Mouse (Mus musculus) MEL (cell line): ENCODE data around the gene Dvl2. TPM values are rescaled to one million over a fixed set of nuclear protein-coding genes. Genes with fewer than 3 reads are reported as not detected.

Experiments used
- DNase-seq: peaks from one replicate; pipeline ENCODE4 v3.0.0; 2011; ENCODE audit warnings: low read depth, low spot score
- H3K27ac ChIP-seq: 2 replicates; pipeline ENCODE4 v1.5.1; 2012; ENCODE audit warnings: low read depth, mild to moderate bottlenecking, control low read depth, low read length, moderate library complexity; ENCODE audit not compliant: control insufficient read depth
- H3K27me3 ChIP-seq, 2 experiments: fragments of 150-350 bp in 1 of 2; sonication (generic) in 1 of 2; 2 replicates each; pipeline ENCODE4 v1.6.1; 2012; ENCODE audit warnings: low read length in 2 of 2, mild to moderate bottlenecking in 2 of 2, improper control_type of control experiment in 1 of 2, moderate library complexity in 1 of 2; ENCODE audit not compliant: insufficient read depth in 2 of 2, control insufficient read depth in 1 of 2
- H3K36me3 ChIP-seq, 2 experiments: 2 replicates each; pipeline ENCODE4 v1.6.1; 2012 to 2014; ENCODE audit warnings: low read length in 2 of 2, improper control_type of control experiment in 1 of 2, inconsistent platforms in 1 of 2, mild to moderate bottlenecking in 1 of 2; ENCODE audit not compliant: insufficient read depth in 2 of 2, control insufficient read depth in 1 of 2
- H3K4me1 ChIP-seq, 2 experiments: fragments of 150-350 bp in 1 of 2; sonication (generic) in 1 of 2; 2 replicates each; pipeline ENCODE4 v1.6.1; 2012; ENCODE audit warnings: low read length in 2 of 2, improper control_type of control experiment in 1 of 2, mild to moderate bottlenecking in 1 of 2; ENCODE audit not compliant: insufficient read depth in 2 of 2, control insufficient read depth in 1 of 2
- H3K4me3 ChIP-seq, 2 experiments: fragments of 150-350 bp in 1 of 2; sonication (generic) in 1 of 2; 2 replicates each; pipeline ENCODE4 v1.5.1; 2012; ENCODE audit warnings: low read depth in 2 of 2, low read length in 2 of 2, mild to moderate bottlenecking in 2 of 2, moderate library complexity in 2 of 2, control low read depth in 1 of 2, improper control_type of control experiment in 1 of 2; ENCODE audit not compliant: control insufficient read depth in 1 of 2, insufficient read depth in 1 of 2
- H3K79me2 ChIP-seq: 2 replicates; pipeline ENCODE4 v1.6.1; 2012; ENCODE audit warnings: mild to moderate bottlenecking, low read length, moderate library complexity; ENCODE audit not compliant: control insufficient read depth, poor library complexity, insufficient read depth
- H3K9ac ChIP-seq: 2 replicates; pipeline ENCODE4 v1.6.1; 2012; ENCODE audit warnings: low read depth, mild to moderate bottlenecking, control low read depth, low read length, moderate library complexity; ENCODE audit not compliant: control insufficient read depth, poor library complexity, severe bottlenecking
- H3K9me3 ChIP-seq: fragments of 150-350 bp; sonication (generic); replicated peaks from 2 replicates; pipeline ENCODE4 v1.6.1; 2012; ENCODE audit warnings: mild to moderate bottlenecking, low read length, improper control_type of control experiment, moderate library complexity; ENCODE audit not compliant: insufficient read depth
- CHD1 ChIP-seq: IDR thresholded peaks from 2 replicates; pipeline ENCODE4 v1.6.1; 2012; ENCODE audit warnings: low read depth, mild to moderate bottlenecking, inconsistent platforms, low read length, improper control_type of control experiment
- CHD2 ChIP-seq: IDR thresholded peaks from 2 replicates; pipeline ENCODE4 v1.6.1; 2011; ENCODE audit warnings: low read length, improper control_type of control experiment
- CTCF ChIP-seq, 3 experiments: IDR thresholded peaks in 2 of 3; conservative IDR thresholded peaks in 1 of 3; 2 replicates each; pipeline ENCODE4 v1.5.1; 2011 to 2012; ENCODE audit warnings: low read length in 3 of 3, low read depth in 2 of 3, mild to moderate bottlenecking in 2 of 3, improper control_type of control experiment in 1 of 3, inconsistent platforms in 1 of 3, mixed read lengths in 1 of 3, moderate library complexity in 1 of 3; ENCODE audit not compliant: control insufficient read depth in 1 of 3, insufficient read depth in 1 of 3, poor library complexity in 1 of 3, severe bottlenecking in 1 of 3
- ELF1 ChIP-seq: IDR thresholded peaks from 2 replicates; pipeline ENCODE4 v1.6.1; 2014; ENCODE audit warnings: low read depth, mild to moderate bottlenecking, inconsistent platforms, low read length, improper control_type of control experiment, moderate library complexity
- EP300 ChIP-seq, 2 experiments: IDR thresholded peaks; 2 replicates each; pipeline ENCODE4 v1.6.1; 2011; ENCODE audit warnings: improper control_type of control experiment in 2 of 2, low read length in 2 of 2, low read depth in 1 of 2, mild to moderate bottlenecking in 1 of 2
- ETS1 ChIP-seq: IDR thresholded peaks from 2 replicates; pipeline ENCODE4 v1.6.1; 2012; ENCODE audit warnings: low read depth, mild to moderate bottlenecking, inconsistent platforms, low read length, improper control_type of control experiment, moderate library complexity
- MAZ ChIP-seq: IDR thresholded peaks from 2 replicates; pipeline ENCODE4 v1.6.1; 2012; ENCODE audit warnings: low read depth, mild to moderate bottlenecking, inconsistent platforms, low read length, improper control_type of control experiment
- NRF1 ChIP-seq: IDR thresholded peaks from 2 replicates; pipeline ENCODE4 v1.6.1; 2014; ENCODE audit warnings: low read depth, mild to moderate bottlenecking, inconsistent platforms, low read length, improper control_type of control experiment, moderate library complexity; ENCODE audit not compliant: poor library complexity, insufficient read depth, severe bottlenecking
- POLR2AphosphoS2 ChIP-seq: IDR thresholded peaks from 2 replicates; pipeline ENCODE4 v1.6.1; 2011; ENCODE audit warnings: low read length, improper control_type of control experiment
- POLR2AphosphoS5 ChIP-seq: IDR thresholded peaks from 2 replicates; pipeline ENCODE4 v1.6.1; 2012; ENCODE audit warnings: low read depth, borderline replicate concordance, mild to moderate bottlenecking, inconsistent platforms, low read length, moderate library complexity, mixed read lengths
- RAD21 ChIP-seq: IDR thresholded peaks from 2 replicates; pipeline ENCODE4 v1.6.1; 2011; ENCODE audit warnings: mild to moderate bottlenecking, low read depth, low read length, improper control_type of control experiment
- RCOR1 ChIP-seq: IDR thresholded peaks from 2 replicates; pipeline ENCODE4 v1.6.1; 2012; ENCODE audit warnings: low read depth, mild to moderate bottlenecking, inconsistent platforms, low read length, improper control_type of control experiment
- SIN3A ChIP-seq: IDR thresholded peaks from 2 replicates; pipeline ENCODE4 v1.6.1; 2012; ENCODE audit warnings: low read length, improper control_type of control experiment, inconsistent platforms
- SMC3 ChIP-seq: IDR thresholded peaks from 2 replicates; pipeline ENCODE4 v1.6.1; 2011; ENCODE audit warnings: low read depth, low read length, improper control_type of control experiment
- TCF12 ChIP-seq: IDR thresholded peaks from 2 replicates; pipeline ENCODE4 v1.6.1; 2014; ENCODE audit warnings: low read depth, mild to moderate bottlenecking, inconsistent platforms, low read length, improper control_type of control experiment, moderate library complexity
- UBTF ChIP-seq: IDR thresholded peaks from 2 replicates; pipeline ENCODE4 v1.6.1; 2012; ENCODE audit warnings: low read depth, mild to moderate bottlenecking, inconsistent platforms, low read length, improper control_type of control experiment, moderate library complexity, borderline replicate concordance; ENCODE audit not compliant: insufficient read depth
- USF1 ChIP-seq: IDR thresholded peaks from 2 replicates; pipeline ENCODE4 v1.6.1; 2014; ENCODE audit warnings: low read depth, mild to moderate bottlenecking, inconsistent platforms, low read length, improper control_type of control experiment, moderate library complexity
- polyA plus RNA-seq, 2 experiments: library from polyadenylated mRNA; stranded (reverse) in 1 of 2; unstranded in 1 of 2; fragments of >175 nt in 1 of 2; fragments of >200 nt in 1 of 2; gene quantifications; 2 replicates each; pipeline versions ENCODE4 v1.2.1 to v1.2.4; 2012; ENCODE audit warnings: low replicate concordance in 2 of 2, low read depth in 1 of 2; ENCODE audit not compliant: insufficient read length in 2 of 2, insufficient read depth in 1 of 2, missing spikeins in 1 of 2
- total RNA-seq: library from RNA; depleted of rRNA; stranded (reverse); fragments of 300-350 nt; gene quantifications from 2 replicates; pipeline ENCODE4 v1.2.3, GENCODE M21; 2012

Gene Dvl2
- total and polyA plus RNA-seq, 3 experiments, result 38.5 to 40.1 TPM; not detected in 1

DNA sequence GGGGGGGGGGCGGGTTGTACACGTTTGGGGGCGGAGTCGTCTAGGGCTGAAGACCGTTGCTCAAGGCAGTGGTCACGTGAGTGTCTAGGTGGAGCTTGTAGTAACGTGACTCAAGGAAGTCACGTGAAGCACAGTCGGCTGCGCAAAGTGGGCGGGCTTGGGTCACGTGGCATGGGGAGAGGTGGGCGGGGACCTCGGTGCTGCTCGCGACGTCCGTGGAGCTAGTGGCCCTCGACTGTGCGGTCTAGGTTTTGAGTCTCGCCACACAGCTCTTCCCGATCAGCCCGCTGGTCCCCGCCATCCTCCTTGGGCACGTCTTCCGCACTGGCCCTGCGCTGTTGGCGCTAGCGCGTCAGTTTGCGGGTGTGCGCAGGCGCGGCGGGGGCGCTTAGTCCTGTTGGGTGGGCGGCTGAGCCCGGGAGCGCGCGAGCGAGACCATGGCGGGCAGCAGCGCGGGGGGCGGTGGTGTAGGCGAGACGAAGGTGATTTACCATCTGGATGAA is at the start of gene Dvl2 (continued):
- TF ChIP-seq POLR2AphosphoS2 (peak; percentile 98), EP300 (IDR thresholded peaks at IDR 0.05; ENCODE audit: low read depth in 1 of 2, low read length in 2 of 2) (peak in 1 of 2 experiments; percentile 64; a peak in 2 of 4 replicates), SMC3 (no peak)

DNA sequence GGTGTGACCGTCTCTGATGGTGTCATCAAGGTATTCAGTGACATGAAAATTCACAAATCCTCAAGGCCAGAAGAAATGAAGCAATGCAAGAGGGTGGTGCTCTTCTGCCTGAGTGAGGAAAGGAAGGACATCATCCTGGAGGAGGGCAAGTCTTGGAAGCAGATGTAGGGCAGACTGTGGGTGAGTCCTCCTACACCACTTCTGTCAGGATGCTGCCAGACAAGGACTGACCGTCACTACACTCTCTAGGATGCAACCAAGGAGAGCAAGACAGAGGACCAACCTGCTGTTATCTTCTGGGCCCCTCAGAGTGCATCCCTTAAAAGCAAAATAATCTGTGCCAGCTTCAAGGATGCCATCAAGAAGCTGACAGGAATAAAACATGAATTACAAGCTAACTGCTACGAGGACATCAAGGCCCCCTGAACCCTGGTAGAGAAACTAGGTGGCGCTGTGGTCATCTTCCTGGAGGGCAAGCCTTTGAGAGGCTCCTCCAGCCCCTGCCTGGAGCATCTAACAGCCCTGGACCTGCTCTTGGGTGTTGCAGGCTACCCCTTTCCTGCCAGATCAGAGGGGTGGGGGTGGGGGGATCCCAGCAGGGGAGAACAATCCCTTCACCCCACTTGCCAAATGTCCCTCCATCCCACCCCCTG is 49.5 kb upstream of the Dvl2 start:
- H3K79me2 ChIP-seq, result no peaks in the 10 kb centered on the region
- peak; percentile 46 for DNase-seq
- peak; percentile 19 for TF ChIP-seq RAD21
- TF ChIP-seq CTCF (IDR thresholded peaks at IDR 0.05 in 2 of 3, conservative IDR thresholded peaks at IDR 0.05 in 1 of 3; ENCODE audit: control insufficient read depth in 1 of 3, insufficient read depth in 1 of 3, low read depth in 2 of 3, low read length in 3 of 3, poor library complexity in 1 of 3, severe bottlenecking in 1 of 3), result peak; percentile 51 to 68 (median 65)
- no peak for TF ChIP-seq POLR2AphosphoS2
- no peak for TF ChIP-seq USF1
- no peak for TF ChIP-seq ELF1
- TF ChIP-seq SIN3A, result no peak
- no peak for TF ChIP-seq POLR2AphosphoS5
- peak; percentile 23; the same call in 1 of the 2 replicates for TF ChIP-seq SMC3
- no peak for TF ChIP-seq CHD1
- TF ChIP-seq UBTF, result no peak
- no peak for TF ChIP-seq TCF12
- TF ChIP-seq NRF1, result no peak
- no peak for TF ChIP-seq ETS1
- TF ChIP-seq MAZ, result no peak
- TF ChIP-seq RCOR1, result no peak
- H3K27ac ChIP-seq, result no peak overlapping the region
- no peaks in the 10 kb centered on the region for H3K9me3 ChIP-seq
- no peak overlapping the region for H3K9ac ChIP-seq
- H3K4me3 ChIP-seq, result no peak overlapping the region
- no peaks in the 10 kb centered on the region for H3K27me3 ChIP-seq
- H3K36me3 ChIP-seq, result no peaks in the 10 kb centered on the region; a peak in 1 of 4 replicates
- H3K4me1 ChIP-seq, result peaks cover 2 to 18% of the 10 kb centered on the region in 2 experiments; a peak in 3 of 4 replicates

DNA sequence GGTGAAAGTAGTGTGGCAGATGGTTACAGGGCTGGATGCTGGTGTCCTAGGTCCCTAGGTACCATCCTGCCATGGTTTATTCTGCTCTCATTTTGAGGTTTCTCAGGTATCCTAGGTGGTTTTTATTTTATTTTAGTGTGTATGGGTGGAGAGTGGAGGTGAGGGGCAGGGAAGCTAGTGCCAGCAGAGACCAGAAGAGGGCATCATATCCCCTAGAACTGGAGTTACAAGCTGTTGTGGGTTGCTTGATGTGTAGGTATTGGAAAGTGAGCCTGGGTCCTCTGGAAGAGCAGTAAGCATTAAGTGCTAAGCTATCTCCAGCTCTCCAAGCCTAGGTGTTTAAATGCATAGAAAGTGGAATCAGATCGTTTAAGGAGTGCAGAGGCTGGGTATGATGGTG is 48.1 kb upstream of the Dvl2 start:
- H3K27me3 ChIP-seq, result no peaks in the 10 kb centered on the region
- TF ChIP-seq CHD2, result no peak
- no peak for TF ChIP-seq ELF1
- peak; percentile 41; the same call in 1 of the 2 replicates for TF ChIP-seq SMC3
- peak; percentile 39 for TF ChIP-seq RAD21
- TF ChIP-seq CTCF (IDR thresholded peaks at IDR 0.05 in 2 of 3, conservative IDR thresholded peaks at IDR 0.05 in 1 of 3; ENCODE audit: control insufficient read depth in 1 of 3, insufficient read depth in 1 of 3, low read depth in 2 of 3, low read length in 3 of 3, poor library complexity in 1 of 3, severe bottlenecking in 1 of 3), result peak; percentile 12 to 47 (median 33); a peak in 5 of 6 replicates

More for the DNA sequence above, 48.1 kb upstream of the Dvl2 start:
- Histone ChIP-seq H3K27ac (no peak overlapping the region), H3K4me3 (no peak overlapping the region), H3K9ac (no peak overlapping the region), H3K36me3 (no peaks in the 10 kb centered on the region; a peak in 1 of 4 replicates), H3K9me3 (no peaks in the 10 kb centered on the region), H3K4me1 (peaks cover 6 to 18% of the 10 kb centered on the region in 2 experiments), H3K79me2 (no peaks in the 10 kb centered on the region)
- DNase-seq, result no peak
